Mouse (Mus musculus) heart, postnatal 0 days (tissue): Measurements from ENCODE around the gene Tpo.

Experiments
- CTCF ChIP-seq: IDR thresholded peaks from 2 replicates; pipeline ENCODE4 v1.5.1; 2016; ENCODE audit warnings: antibody characterized with exemption, control low read depth, low read depth
- EP300 ChIP-seq: IDR thresholded peaks from 2 replicates; pipeline ENCODE4 v1.6.1; 2016; ENCODE audit warnings: antibody characterized with exemption, low read depth

DNA sequence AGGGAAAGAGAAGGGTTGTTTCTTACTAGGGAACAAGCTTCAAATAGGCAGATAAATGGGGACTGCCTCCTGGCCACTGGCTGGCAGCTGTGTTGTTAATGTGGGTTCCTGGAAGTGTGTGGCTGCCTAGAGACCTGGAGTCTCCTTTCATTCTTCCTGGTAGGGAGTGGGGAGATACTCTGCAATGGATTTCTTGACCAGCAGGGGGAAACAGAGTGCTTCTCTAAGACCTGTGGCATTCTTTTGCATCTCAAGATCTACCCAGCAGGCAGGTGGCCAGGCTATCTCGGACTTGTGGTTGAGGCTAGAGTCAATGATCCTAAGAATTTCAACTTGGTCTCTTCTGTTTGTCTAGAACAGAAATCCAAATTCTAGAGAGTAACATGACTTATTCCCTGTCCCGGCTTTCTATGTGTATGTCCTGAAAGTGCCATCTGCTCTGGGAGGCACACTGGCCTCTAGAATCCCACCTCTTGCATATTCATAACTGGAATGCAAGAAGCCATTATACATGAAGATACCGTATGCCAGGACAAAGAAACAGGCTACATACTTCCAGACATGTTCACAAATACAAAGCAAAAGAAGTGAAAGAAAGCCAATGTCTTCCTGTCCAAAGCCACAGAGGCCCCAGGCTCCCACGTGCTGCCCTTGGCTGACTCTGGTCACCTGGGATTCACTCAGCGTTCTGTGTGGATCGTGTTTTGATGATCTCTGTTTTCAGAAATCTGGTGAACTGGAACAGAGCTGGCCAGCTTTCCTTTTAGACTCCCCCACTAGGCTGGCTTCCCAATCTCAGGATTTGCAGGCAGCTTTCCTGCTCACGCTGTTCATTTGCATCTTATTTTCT, 3.6 kb downstream of the Tpo start:
- TF ChIP-seq CTCF (peak; percentile 79), EP300 (no peak)
